Mouse (Mus musculus): Measurements from ENCODE around the gene Rac2.

- TF ChIP-seq CHD2 (IDR thresholded peaks at IDR 0.05; ENCODE audit: low read depth, low read length) (no peak), MAFK (IDR thresholded peaks at IDR 0.05; ENCODE audit: insufficient read depth, low read depth, low read length) (no peak), ZC3H11A (IDR thresholded peaks at IDR 0.05; ENCODE audit: borderline replicate concordance, low read depth, low read length) (no peak)
Observed at GRCm38 (mm10) chr15:78564764-78565435, 7.7 kb downstream of the Rac2 start.
